Mouse (Mus musculus) kidney, adult 2 months (tissue): ENCODE measurements around the gene Fam168a.

ENCODE experiments used
- CTCF ChIP-seq: fragments of 200-500 bp; conservative IDR thresholded peaks from 2 replicates; pipeline ENCODE4 v1.5.1; 2011; ENCODE audit warnings: low read depth, mild to moderate bottlenecking, control low read depth, low read length, moderate library complexity, mixed read lengths; ENCODE audit not compliant: insufficient read depth, insufficient read length
- POLR2A ChIP-seq: fragments of 200-500 bp; IDR thresholded peaks from one replicate; pipeline ENCODE4 v1.6.1; 2011; ENCODE audit warnings: low read depth, low read length, control low read depth

GRCm38 (mm10) chr7:100718741-100719140 is 12.3 kb downstream of the Fam168a start:
- TF ChIP-seq POLR2A (no peak), CTCF (no peak)
